Mouse (Mus musculus) frontal cortex, postnatal 14 days (tissue): ENCODE data around the gene Gm49393.

Experiments
- DNase-seq, 2 experiments: peaks; one replicate each; pipeline ENCODE4 v3.0.0; 2022; ENCODE audit warnings: low spot score in 2 of 2

Gene Gm49393

GRCm38 (mm10) chr13:60809690-60810089 is 125.7 kb downstream of the Gm49393 start:
- DNase-seq = no peak
